Mouse (Mus musculus): Measurements from ENCODE around the gene Tdrd12. TPM values are rescaled to one million over a fixed set of nuclear protein-coding genes. Genes with fewer than 3 reads are reported as not detected.
"Not testable (repeated sequence)": the region's sequence is repeated elsewhere in the genome, so short reads cannot be mapped to it uniquely, and the experiment has no call there.

Tdrd12 gene
- not detected in 2 replicates for total RNA-seq (2017)

DNA sequence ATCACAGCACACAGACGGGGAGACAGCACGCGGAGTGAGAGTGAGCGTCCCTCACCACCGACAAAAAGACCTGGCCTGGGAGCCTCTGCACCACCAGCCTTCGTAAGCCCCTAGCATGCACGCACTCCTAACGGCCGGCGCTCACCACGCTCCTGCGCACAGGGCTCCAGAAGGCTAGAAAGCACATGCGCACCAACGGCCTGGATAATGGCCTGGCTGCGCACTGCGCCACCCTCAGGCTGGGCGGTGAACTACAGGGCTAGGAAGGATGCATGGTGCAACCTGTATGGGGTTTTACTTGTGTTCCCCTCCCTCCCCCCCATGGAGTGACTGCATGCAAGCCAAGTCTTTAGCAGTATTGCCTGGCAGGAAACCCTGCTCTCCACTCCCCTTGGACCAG lies at the start of gene Tdrd12:
Tdrd12 (minus strand) TSS at position 184 of the 400 bp plus-strand sequence.
- no peak for ATAC-seq (ENCODE audit: extremely low read depth, insufficient number of reproducible peaks, low FRiP score, poor library complexity, severe bottlenecking)

DNA sequence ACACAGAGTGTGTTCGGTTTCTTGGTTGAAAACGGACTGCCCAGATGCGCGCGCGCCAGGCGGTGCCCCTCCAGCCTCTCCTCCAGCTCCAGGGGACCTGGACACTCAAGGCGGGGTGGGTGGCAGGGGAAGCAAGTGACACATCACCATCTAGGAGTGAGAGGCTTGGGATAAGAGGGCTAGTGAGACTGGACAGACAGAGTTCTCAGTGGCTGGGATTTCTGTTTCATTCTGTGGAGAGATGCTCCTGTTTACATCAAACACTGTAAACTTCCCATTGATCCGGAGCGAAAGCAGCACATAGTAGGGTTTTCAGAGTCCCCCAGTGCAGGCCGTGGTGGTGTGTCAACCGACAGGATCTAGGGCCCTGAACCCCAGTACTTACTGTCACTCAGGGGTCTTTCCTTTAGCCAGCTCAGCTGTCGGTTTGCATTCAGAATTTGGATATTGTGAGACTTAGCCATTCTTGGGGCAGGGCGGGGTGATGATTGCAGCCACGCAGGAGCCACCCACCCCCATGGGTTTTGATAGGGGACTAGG lies 49.4 kb upstream of the Tdrd12 start:
- no peak for ATAC-seq (ENCODE audit: extremely low read depth, insufficient number of reproducible peaks, low FRiP score, poor library complexity, severe bottlenecking)

DNA sequence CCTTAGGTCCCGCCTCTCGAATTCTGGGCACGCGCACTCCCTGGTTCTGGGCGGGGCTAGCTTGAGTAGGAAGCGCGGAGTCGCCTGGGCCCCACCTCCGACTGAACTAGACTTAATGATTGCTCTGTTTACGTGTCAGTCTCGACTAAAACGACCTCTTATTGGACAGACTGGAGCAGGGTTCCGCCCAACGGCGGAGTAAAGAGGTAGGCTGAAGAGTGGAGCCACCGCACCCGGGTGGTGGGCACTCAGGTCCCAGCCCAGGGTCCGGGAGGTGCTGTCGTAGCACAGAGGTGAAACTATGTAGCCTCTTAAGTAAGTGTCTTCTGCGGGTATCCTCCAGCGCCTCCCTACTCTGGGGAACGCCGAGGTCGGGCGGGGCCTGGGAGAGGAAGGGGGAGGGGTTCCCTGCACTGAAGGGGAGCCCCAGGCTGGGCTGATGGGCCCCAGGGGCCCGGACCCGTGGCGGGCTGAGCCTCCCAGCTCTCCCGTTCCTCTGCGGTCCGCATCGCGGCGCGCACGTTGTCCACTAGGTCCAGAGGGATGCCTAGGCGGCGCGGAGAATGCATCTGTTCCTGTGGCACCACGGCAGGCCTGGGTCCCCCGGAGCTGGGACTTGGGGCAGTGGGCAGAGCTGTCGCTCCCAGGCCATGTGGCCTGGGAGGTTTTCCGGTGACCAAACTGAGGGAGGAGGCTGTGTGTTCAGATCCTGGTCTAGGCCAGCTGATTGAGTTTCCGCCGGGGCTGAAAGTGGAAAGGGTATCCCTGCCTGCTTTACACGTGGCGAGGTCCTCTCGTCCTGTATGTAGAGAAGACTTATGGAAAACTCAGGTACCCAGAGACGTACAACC lies 48.7 kb upstream of the Tdrd12 start, which contains the start of gene Ankrd27:
Ankrd27 (plus strand) TSS at position 190 of the 851 bp plus-strand sequence.
- peak; percentile 92 for ATAC-seq (ENCODE audit: extremely low read depth, insufficient number of reproducible peaks, low FRiP score, poor library complexity, severe bottlenecking)

DNA sequence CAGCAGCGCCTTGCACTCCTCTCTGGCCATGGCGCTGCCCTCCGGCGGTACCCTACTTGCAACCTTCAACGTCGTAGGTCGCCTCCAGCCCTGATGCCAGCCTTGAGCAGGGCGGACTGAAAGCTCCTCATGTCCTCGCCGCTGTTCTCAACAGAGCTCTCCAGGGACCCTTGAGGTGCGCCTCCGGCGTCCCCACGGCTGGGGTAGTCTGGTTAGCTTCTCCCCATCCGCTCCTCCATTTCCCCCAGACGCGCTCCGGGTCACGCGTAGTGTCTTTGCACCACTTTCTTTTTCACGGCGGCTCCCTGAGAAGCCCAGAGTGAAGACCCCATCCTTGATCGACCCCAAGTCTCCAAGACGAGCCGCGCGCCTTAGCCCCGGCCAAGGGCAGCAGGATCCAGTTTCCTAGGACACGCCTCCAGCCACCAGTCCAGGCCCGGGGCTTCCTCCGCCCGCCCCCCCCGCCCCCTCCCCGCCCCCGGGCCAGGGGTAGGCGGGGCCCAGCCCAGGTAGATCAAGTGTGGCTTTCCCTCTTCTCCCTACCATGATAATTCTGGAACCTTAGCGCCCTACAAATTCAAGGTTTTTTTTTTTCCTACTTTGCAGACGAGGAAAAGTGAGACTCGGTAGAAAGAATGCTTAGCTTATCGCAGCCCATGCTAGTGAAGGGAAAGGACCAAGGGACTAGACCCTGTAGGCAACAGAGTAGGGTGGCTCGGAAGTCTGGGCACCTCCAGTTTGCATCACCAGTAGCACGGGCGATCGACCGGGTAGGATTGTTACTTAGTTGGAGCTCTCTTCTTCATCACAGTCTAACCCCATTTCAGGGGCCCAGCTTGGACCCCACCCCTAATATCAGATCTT lies 47.9 kb upstream of the Tdrd12 start, which contains the start of gene Rgs9bp:
Rgs9bp (minus strand) TSS at position 392 of the 864 bp plus-strand sequence.
- peak; percentile 7 for ATAC-seq (ENCODE audit: extremely low read depth, insufficient number of reproducible peaks, low FRiP score, poor library complexity, severe bottlenecking)

- no peak for ATAC-seq (ENCODE audit: extremely low read depth, insufficient number of reproducible peaks, low FRiP score, poor library complexity, severe bottlenecking)
Measured at GRCm38 (mm10) chr7:35584786-35585190, 47.2 kb upstream of the Tdrd12 start.

- ATAC-seq (ENCODE audit: extremely low read depth, insufficient number of reproducible peaks, low FRiP score, poor library complexity, severe bottlenecking), result no peak
Measured at GRCm38 (mm10) chr7:35584068-35584785, 46.7 kb upstream of the Tdrd12 start.

GRCm38 (mm10) chr7:35583476-35584025 lies 46.0 kb upstream of the Tdrd12 start:
- no peak for ATAC-seq (ENCODE audit: extremely low read depth, insufficient number of reproducible peaks, low FRiP score, poor library complexity, severe bottlenecking)

GRCm38 (mm10) chr7:35582719-35583118 lies 45.2 kb upstream of the Tdrd12 start:
- ATAC-seq (ENCODE audit: extremely low read depth, insufficient number of reproducible peaks, low FRiP score, poor library complexity, severe bottlenecking), result no peak

DNA sequence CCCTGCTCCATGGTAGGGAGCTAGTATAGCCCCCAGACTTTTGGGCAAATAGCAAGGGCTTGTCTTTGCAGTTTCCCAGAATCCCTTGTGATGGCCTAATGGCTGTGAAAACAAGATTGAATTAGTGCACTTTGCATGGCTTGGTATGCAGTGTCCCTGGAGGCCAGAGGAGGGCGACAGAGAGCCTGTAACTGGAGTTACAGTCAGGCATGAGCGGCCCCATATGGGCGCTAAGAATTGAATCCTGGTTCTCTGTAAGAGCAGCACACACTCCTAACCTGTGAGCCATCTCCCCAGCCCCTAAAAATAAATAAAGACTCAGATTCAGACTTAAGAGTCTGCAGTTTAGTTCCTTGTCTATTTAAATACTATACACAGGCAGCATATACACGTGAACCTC lies 42.3 kb upstream of the Tdrd12 start:
- peak; percentile 84 for ATAC-seq (ENCODE audit: extremely low read depth, insufficient number of reproducible peaks, low FRiP score, poor library complexity, severe bottlenecking)

- not testable (repeated sequence) for ATAC-seq (ENCODE audit: extremely low read depth, insufficient number of reproducible peaks, low FRiP score, poor library complexity, severe bottlenecking)
Measured at GRCm38 (mm10) chr7:35570883-35571282, 33.3 kb upstream of the Tdrd12 start.

GRCm38 (mm10) chr7:35569724-35570123 lies 32.2 kb upstream of the Tdrd12 start:
- not testable (repeated sequence) for ATAC-seq (ENCODE audit: extremely low read depth, insufficient number of reproducible peaks, low FRiP score, poor library complexity, severe bottlenecking)

DNA sequence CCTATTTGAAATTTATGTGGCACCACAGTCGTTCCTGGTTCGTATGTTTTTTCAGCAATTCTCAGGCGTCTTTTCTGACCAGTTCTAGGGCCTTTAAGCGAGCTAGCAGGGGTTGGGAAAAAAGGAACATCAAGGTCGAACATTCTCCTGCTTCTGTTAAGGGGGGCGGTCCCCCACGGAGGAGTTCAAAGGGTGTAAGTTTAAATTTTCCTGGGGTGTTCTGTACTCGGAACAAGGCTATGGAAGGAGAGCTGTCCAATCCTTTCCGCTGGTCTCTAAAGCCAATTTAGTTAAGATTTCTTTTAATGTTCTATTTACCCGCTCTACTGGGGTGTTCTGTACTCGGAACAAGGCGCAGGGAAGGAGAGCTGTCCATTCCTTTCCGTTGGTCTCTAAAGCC lies 28.4 kb upstream of the Tdrd12 start:
- not testable (repeated sequence) for ATAC-seq (ENCODE audit: extremely low read depth, insufficient number of reproducible peaks, low FRiP score, poor library complexity, severe bottlenecking)

- ATAC-seq (ENCODE audit: extremely low read depth, insufficient number of reproducible peaks, low FRiP score, poor library complexity, severe bottlenecking), result not testable (repeated sequence)
Measured at GRCm38 (mm10) chr7:35564872-35565271, 27.3 kb upstream of the Tdrd12 start.

- no peak for ATAC-seq (ENCODE audit: extremely low read depth, insufficient number of reproducible peaks, low FRiP score, poor library complexity, severe bottlenecking)
Measured at GRCm38 (mm10) chr7:35564067-35564865, 26.7 kb upstream of the Tdrd12 start.

DNA sequence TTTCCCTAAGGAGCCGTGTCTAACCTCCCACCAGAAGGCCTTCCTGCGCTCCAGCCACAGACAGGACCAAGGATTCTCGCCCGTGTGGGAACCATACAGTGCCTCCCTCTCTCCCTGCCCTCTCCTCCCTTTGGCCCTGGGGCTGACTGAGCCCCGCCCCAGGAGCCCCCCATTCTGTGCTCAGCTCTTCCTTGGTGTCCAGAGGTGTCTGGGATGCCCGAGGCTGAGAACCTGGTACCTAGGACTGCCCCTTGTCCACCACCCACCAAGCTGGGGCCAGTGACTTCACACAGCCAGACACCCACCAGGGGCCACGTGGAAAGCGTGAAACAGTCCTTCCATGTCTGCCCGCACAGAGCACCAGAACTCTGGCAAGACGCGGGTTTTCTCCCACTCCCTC lies 25.5 kb upstream of the Tdrd12 start:
- ATAC-seq (ENCODE audit: extremely low read depth, insufficient number of reproducible peaks, low FRiP score, poor library complexity, severe bottlenecking), result no peak

- no peak for ATAC-seq (ENCODE audit: extremely low read depth, insufficient number of reproducible peaks, low FRiP score, poor library complexity, severe bottlenecking)
Measured at GRCm38 (mm10) chr7:35559838-35560237, 22.3 kb upstream of the Tdrd12 start.

- ATAC-seq (ENCODE audit: extremely low read depth, insufficient number of reproducible peaks, low FRiP score, poor library complexity, severe bottlenecking), result no peak
Measured at GRCm38 (mm10) chr7:35558681-35559080, 21.1 kb upstream of the Tdrd12 start.

DNA sequence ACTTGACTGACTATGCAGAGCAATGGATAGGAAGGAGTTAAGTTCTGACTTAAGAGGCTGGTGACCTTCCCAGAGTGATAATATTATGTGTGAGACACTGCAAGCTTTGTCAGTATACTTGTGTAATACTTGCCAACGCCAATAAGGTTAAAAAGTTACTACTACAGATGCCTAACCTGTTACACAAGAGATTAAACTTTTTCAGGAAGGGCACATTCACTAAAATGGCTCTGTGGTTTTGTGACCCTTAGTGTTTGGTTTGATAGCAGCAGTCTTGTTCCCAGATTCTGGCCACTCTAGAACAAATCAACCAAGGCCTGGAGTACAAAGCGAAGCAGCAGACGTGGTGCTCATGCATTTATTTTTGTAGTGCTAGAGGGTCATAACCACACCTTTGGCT lies 20.0 kb upstream of the Tdrd12 start:
- ATAC-seq (ENCODE audit: extremely low read depth, insufficient number of reproducible peaks, low FRiP score, poor library complexity, severe bottlenecking), result no peak
